Mouse (Mus musculus): Measurements from ENCODE around the gene Mmp14. TPM values are rescaled to one million over a fixed set of nuclear protein-coding genes. Genes with fewer than 3 reads are reported as not detected.

Mmp14 gene
- polyA plus RNA-seq, 1 experiment from 2014 or later, result 69.5 TPM

GRCm38 (mm10) chr14:54398921-54399382, 32.5 kb upstream of the Mmp14 start:
- Histone ChIP-seq H3K4me1 (peaks cover 16% of the 10 kb centered on the region), H3K36me3 (replicated peaks) (no peaks in the 10 kb centered on the region), H3K27ac (replicated peaks) (no peak overlapping the region), H3K9me3 (no peaks in the 10 kb centered on the region), H3K27me3 (replicated peaks; ENCODE audit: low read depth, poor library complexity, severe bottlenecking) (no peaks in the 10 kb centered on the region), H3K4me3 (no peak overlapping the region)
- WGBS, result 30% methylated on average over 8 of the region's 8 CpGs
- no peak for DNase-seq (ENCODE audit: low spot score)

DNA sequence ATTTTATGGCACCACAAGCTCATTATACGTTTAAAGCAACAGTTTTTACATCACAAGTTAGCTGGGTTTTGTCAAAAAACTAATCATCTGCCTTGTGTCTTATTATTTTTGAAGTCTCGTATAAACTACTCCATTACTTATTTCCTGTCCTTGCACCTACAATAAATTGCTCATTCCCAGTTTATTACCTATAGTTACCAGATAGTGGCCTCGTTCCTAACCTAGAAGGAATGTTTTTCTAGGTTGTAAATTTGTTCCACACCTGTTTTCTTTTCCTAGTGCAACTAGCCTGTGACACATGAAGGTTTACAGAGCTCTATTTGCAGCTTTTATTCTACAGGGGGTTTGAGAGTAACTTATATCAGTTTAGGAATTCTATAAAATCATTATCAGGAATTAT, 29.7 kb upstream of the Mmp14 start:
- Histone ChIP-seq H3K36me3 (replicated peaks) (no peaks in the 10 kb centered on the region), H3K4me1 (peaks cover 16% of the 10 kb centered on the region), H3K4me3 (no peak overlapping the region), H3K9me3 (no peaks in the 10 kb centered on the region), H3K27ac (replicated peaks) (no peak overlapping the region), H3K27me3 (replicated peaks; ENCODE audit: low read depth, poor library complexity, severe bottlenecking) (no peaks in the 10 kb centered on the region)
- 76% methylated on average over 3 of the region's 3 CpGs for WGBS
- no peak for DNase-seq (ENCODE audit: low spot score)

GRCm38 (mm10) chr14:54408336-54409056, 22.9 kb upstream of the Mmp14 start:
- no peaks in the 10 kb centered on the region for H3K9me3 ChIP-seq
- peaks cover 21% of the 10 kb centered on the region for H3K4me1 ChIP-seq
- H3K27me3 ChIP-seq (replicated peaks; ENCODE audit: low read depth, poor library complexity, severe bottlenecking), result peaks cover 13% of the 10 kb centered on the region
- H3K27ac ChIP-seq (replicated peaks), result no peak overlapping the region
- 81% methylated on average over 25 of the region's 25 CpGs for WGBS
- DNase-seq (ENCODE audit: low spot score), result peak; percentile 41
- no peak overlapping the region for H3K4me3 ChIP-seq
- no peaks in the 10 kb centered on the region for H3K36me3 ChIP-seq (replicated peaks)

DNA sequence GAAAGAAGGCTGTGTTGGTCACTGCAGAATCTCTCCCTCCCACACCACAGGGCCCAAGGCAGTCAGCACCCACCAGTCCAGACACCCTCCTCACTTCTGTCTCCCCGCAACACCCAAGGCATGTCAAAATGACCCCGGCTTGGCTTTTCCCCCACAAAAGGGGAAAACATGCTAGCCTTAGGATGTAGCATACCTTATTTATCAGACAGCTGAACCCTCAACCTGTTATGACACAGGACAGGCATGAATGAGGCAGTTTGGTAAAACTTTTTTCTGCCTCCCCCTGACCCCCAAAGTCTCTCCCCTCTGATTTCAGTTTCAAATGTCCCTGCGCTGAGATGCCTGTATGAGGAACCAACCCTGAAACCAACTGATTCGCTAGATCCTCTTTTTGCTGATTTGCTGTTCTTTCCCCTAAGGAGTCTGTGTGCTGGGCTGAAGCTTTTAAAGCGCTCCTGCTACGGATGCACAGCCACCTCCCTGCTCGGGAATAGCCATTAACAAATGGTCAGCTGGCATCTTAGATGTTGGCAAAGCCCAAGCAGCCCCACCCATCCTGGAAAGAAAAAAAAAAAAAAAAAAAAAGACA, 22.3 kb upstream of the Mmp14 start:
- H3K4me3 ChIP-seq, result no peak overlapping the region
- peaks cover 28% of the 10 kb centered on the region for H3K4me1 ChIP-seq
- H3K27ac ChIP-seq (replicated peaks), result no peak overlapping the region
- 81% methylated on average over 7 of the region's 7 CpGs for WGBS
- H3K9me3 ChIP-seq, result no peaks in the 10 kb centered on the region
- peaks cover 20% of the 10 kb centered on the region for H3K27me3 ChIP-seq (replicated peaks; ENCODE audit: low read depth, poor library complexity, severe bottlenecking)
- DNase-seq (ENCODE audit: low spot score), result no peak
- H3K36me3 ChIP-seq (replicated peaks), result no peaks in the 10 kb centered on the region

DNA sequence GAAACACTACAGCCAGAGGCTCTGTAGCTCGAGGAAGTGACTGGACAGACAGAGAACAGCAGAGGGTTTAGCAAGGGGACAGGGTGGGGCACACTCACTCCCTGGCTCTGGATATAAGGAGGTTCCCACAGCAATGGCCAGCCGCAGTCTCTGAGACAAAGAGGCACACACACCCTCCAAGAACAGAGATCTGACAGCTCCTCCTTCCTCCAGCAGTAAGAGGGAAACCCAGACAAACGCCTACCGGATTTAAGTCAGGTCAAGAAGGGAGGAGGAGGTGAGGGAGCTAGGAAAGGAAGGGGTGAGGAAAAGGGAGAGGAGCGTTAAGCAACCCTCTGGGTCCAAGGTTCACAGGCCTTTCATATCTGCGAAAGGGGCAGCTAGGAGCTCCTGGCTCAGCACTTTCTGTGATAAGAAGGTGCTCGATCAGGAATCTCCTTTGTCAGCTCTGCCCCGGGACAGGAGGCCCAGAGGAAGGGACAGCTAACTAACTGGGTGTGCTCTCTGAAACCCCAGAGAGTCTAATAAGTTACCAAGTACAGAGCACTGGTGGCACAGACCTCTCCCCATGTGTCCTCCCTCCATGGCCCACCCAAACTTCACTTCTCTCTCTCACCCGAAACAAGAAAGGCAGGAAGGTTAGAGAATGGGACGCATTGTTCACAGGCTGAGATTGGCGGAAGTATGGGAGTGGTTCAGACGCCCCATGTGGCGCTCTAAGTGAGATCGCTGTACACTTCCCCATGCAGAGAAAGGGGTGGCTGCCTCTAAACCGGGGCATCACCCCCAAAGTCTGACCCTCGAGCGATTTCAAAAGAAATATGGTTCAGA, 21.2 kb upstream of the Mmp14 start:
- peak overlapping the region; percentile 74 for H3K27ac ChIP-seq (replicated peaks)
- peak overlapping the region; percentile 16; the same call in 1 of the 2 replicates for H3K4me3 ChIP-seq
- H3K27me3 ChIP-seq (replicated peaks; ENCODE audit: low read depth, poor library complexity, severe bottlenecking), result peaks cover 30% of the 10 kb centered on the region
- H3K4me1 ChIP-seq, result peaks cover 33% of the 10 kb centered on the region
- WGBS, result 32% methylated on average over 17 of the region's 17 CpGs
- no peaks in the 10 kb centered on the region for H3K9me3 ChIP-seq
- no peak for DNase-seq (ENCODE audit: low spot score)
- H3K36me3 ChIP-seq (replicated peaks), result no peaks in the 10 kb centered on the region

GRCm38 (mm10) chr14:54412000-54412576, 19.3 kb upstream of the Mmp14 start:
- peaks cover 47% of the 10 kb centered on the region for H3K27me3 ChIP-seq (replicated peaks; ENCODE audit: low read depth, poor library complexity, severe bottlenecking)
- no peaks in the 10 kb centered on the region for H3K9me3 ChIP-seq
- H3K4me3 ChIP-seq, result no peak overlapping the region
- 34% methylated on average over 9 of the region's 9 CpGs for WGBS
- peaks cover 41% of the 10 kb centered on the region for H3K4me1 ChIP-seq
- H3K27ac ChIP-seq (replicated peaks), result no peak overlapping the region; the same call in 1 of the 2 replicates
- DNase-seq (ENCODE audit: low spot score), result no peak
- H3K36me3 ChIP-seq (replicated peaks), result no peaks in the 10 kb centered on the region

DNA sequence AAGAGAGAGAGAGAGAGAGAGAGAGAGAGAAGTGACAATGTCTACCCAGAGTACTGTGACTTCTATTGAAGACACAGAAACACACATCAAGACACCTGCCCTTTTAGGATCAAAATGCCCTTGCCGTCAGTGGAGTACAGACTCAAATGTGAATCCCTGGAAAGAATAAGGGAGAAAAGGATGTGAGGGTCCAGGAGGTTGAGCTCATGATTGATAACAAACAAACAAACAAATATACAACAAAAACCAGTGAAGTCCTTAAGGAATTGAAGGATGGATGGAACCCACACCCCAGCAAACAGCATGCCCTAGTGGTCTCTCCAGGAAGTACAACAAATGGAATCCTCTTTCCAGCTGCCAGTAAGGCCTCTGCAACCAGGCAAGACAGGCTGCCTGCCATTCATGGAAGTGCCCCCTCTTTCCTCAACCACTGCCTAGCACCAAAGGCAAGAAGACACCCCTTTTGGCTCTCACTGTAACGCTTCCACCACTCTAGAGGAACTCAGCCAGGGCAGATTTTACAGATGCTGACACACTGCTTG, 18.7 kb upstream of the Mmp14 start:
- H3K9me3 ChIP-seq, result no peaks in the 10 kb centered on the region
- no peak overlapping the region; the same call in 1 of the 2 replicates for H3K4me3 ChIP-seq
- H3K27me3 ChIP-seq (replicated peaks; ENCODE audit: low read depth, poor library complexity, severe bottlenecking), result peaks cover 53% of the 10 kb centered on the region
- H3K36me3 ChIP-seq (replicated peaks), result no peaks in the 10 kb centered on the region
- peak; percentile 55 for DNase-seq (ENCODE audit: low spot score)
- H3K27ac ChIP-seq (replicated peaks), result no peak overlapping the region
- WGBS, result 34% methylated on average over 2 of the region's 2 CpGs
- H3K4me1 ChIP-seq, result peaks cover 47% of the 10 kb centered on the region

DNA sequence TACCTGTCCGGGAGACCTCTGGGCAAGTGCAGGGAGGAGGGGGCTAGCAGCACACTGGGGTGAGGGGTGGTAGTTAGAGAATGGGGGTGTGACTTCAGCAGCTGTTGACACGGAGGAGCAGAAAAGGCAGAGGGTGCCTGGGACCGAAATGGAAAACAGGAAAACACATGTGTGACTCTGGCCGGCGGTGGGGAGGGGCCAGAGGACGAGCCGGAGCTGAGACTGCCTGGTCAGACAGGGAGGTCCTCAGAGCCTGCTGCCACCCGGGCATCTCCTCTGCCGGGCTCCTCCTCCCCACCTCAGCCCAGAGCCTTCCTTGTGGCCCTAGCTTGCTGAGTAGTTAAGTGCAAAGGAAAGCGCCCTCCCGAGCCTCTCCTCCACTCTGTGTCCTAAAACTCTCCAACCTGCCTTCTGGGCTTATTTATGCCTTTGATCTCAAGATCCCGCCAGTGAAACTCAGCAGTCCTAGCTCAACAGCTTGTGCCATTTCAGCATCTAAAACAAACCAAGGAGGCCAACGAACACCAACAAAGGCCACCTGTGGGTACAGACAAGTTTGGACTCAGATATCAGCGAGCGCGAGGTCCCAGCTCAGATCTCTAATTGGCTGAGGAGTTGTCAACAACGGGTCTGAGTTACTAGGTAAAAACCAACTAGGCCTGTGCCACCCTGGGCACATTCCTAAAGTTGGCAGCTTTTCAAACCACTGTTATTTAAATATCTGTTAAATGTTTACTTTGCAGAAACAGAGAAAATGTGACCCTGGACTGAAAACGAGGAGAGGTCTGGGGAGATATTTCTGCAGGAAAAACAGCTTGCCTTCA, 17.3 kb upstream of the Mmp14 start:
- peak overlapping the region; percentile 12 for H3K27ac ChIP-seq (replicated peaks)
- no peaks in the 10 kb centered on the region for H3K36me3 ChIP-seq (replicated peaks)
- H3K27me3 ChIP-seq (replicated peaks; ENCODE audit: low read depth, poor library complexity, severe bottlenecking), result peaks cover 56% of the 10 kb centered on the region
- DNase-seq (ENCODE audit: low spot score), result peak; percentile 54
- 7% methylated on average over 18 of the region's 18 CpGs for WGBS
- H3K4me3 ChIP-seq, result peak overlapping the region; percentile 45
- H3K4me1 ChIP-seq, result peaks cover 46% of the 10 kb centered on the region
- H3K9me3 ChIP-seq, result no peaks in the 10 kb centered on the region

GRCm38 (mm10) chr14:54415241-54416020, 16.0 kb upstream of the Mmp14 start:
- Histone ChIP-seq H3K4me3 (no peak overlapping the region), H3K4me1 (peaks cover 37% of the 10 kb centered on the region), H3K9me3 (no peaks in the 10 kb centered on the region), H3K27ac (replicated peaks) (no peak overlapping the region), H3K36me3 (replicated peaks) (no peaks in the 10 kb centered on the region), H3K27me3 (replicated peaks; ENCODE audit: low read depth, poor library complexity, severe bottlenecking) (peaks cover 55% of the 10 kb centered on the region)
- 7% methylated on average over 13 of the region's 13 CpGs for WGBS
- peak; percentile 30 for DNase-seq (ENCODE audit: low spot score)

DNA sequence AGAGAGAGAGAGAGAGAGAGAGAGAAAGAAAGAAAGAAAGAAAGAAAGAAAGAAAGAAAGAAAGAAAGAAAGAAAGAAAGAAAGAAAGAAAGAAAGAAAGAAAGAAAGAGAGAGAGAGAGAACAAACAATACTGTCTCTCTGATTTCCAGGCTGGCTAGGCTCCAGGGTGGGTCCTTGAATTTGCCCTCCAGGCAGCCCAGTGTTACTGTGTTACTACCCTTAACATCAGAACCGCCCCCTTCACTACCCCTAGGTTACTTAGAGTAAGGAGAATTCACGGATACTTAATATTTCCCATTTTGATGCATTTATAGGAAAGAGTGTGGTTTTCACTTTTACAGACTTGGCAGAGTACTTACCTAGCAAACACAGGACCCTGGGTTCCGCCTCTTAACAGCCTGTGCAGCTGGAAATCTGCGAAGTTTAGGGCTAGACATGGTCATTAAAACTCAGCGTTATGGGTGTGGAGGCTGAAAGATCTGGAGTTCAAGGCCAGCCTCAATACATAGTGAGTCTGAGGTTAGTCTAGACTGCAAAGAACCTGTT, 15.1 kb upstream of the Mmp14 start:
- Histone ChIP-seq H3K9me3 (no peaks in the 10 kb centered on the region), H3K27me3 (replicated peaks; ENCODE audit: low read depth, poor library complexity, severe bottlenecking) (peaks cover 53% of the 10 kb centered on the region), H3K4me3 (no peak overlapping the region), H3K36me3 (replicated peaks) (no peaks in the 10 kb centered on the region), H3K27ac (replicated peaks) (no peak overlapping the region), H3K4me1 (peaks cover 35% of the 10 kb centered on the region)
- 24% methylated on average over 5 of the region's 5 CpGs for WGBS
- DNase-seq (ENCODE audit: low spot score), result no peak

DNA sequence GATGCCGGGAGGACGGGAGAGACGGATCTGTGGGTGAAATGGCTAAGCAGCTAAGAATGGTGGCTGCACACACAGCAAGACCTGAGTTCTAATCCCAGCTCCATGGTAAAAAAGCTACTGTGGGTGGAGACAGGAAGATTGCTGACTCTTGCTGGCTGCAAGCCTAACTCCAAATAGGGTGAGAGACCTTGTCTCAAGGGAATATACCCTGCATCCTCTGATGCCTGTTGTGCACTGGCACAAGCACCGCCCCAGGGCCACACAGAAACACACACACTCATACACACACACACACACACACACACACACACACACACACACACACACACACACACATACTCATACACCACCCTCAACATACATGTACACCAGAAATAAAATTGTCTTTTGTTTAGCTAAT, 14.6 kb upstream of the Mmp14 start:
- no peaks in the 10 kb centered on the region for H3K9me3 ChIP-seq
- no peaks in the 10 kb centered on the region for H3K36me3 ChIP-seq (replicated peaks)
- WGBS, result 53% methylated on average over 4 of the region's 4 CpGs
- peaks cover 35% of the 10 kb centered on the region for H3K4me1 ChIP-seq
- DNase-seq (ENCODE audit: low spot score), result no peak
- peaks cover 53% of the 10 kb centered on the region for H3K27me3 ChIP-seq (replicated peaks; ENCODE audit: low read depth, poor library complexity, severe bottlenecking)
- H3K4me3 ChIP-seq, result no peak overlapping the region
- no peak overlapping the region for H3K27ac ChIP-seq (replicated peaks)
